Mouse (Mus musculus) monocyte, adult 2 months (primary cell): ENCODE results near the gene Sgta.
"Not testable (repeated sequence)": the region's sequence is repeated elsewhere in the genome, so short reads cannot be mapped to it uniquely, and the experiment has no call there.

Source experiments
- DNase-seq, 2 experiments: peaks; one replicate each; pipeline ENCODE4 v3.0.0; 2022; ENCODE audit warnings: low spot score in 2 of 2, low read depth in 1 of 2

Gene Sgta

GRCm38 (mm10) chr10:81059603-81060543, at the start of gene Sgta:
Sgta (minus strand) TSS chr10:81060181.
- DNase-seq: peak; percentile 96 to 98

DNA sequence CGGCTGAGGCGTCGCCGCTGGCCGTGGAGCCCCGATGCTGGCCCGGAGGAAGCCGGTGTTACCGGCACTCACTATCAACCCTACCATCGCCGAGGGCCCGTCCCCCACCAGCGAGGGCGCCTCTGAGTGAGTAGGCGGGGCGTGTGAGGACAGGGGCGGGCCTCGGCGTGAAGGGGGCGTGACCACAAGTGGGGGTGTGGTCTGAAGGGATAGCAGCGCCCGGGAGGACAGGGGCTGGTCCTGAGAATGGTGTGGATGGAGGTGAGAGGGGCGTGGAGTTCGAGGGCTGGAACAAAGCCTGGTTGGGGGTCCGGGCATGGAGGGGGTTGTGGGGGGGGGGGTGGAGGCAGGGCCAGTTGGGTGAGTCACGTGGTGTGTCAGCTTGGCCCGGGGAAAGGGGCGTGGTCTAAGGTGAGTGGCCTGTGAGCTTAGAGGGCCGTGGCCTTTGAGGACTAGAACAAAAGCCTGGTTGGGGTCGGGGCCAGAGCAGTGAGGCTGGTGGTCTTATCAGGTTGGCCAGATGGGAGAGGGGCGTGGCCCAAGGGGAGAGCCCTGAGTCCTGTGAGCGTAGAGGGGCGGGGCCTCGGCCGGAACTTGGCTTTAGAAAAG, 46.2 kb upstream of the Sgta start:
- peak; percentile 51 to 82 for DNase-seq

- peak; percentile 89 to 97 for DNase-seq
These were observed 45.7 kb upstream of the Sgta start, which contains the start of gene Map2k2 for GRCm38 (mm10) chr10:81105565-81106112. Map2k2 (plus strand) TSS chr10:81105915.

DNA sequence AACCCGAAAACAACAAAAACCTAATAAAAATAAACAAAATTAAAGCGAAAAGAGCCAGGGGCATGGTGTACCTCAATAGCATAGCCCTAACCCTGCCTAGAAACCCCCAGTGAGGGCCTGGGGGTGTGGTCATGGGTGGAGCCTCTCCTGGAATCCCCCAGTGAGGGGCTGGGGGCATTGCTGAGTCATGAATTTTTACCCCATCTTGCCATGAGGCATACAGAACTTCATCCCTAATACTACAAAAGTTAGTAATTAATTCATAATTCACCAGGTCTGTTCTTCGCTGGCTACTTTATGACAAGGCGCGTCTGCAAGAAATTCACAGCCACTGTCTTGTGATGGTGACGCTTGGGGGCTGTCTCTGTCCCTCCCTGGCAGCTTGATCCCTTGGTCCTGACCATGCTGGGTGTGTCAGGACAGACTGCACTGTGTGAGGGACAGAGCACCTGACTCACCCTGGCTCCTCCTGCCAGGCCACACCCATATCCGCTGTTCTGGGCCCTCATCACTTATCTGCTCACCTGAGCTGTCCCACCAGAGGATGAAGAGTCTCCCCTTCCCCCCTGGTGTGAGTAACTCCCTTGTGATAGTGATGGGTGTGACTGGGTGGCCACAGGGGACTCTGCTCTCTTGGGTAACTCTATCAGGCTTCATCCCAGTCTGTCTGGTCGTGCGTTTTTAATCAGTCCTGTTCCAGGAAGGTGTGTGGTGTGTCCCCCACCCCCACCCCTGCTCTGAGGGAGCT, 35.1 kb upstream of the Sgta start:
- no peak for DNase-seq

DNA sequence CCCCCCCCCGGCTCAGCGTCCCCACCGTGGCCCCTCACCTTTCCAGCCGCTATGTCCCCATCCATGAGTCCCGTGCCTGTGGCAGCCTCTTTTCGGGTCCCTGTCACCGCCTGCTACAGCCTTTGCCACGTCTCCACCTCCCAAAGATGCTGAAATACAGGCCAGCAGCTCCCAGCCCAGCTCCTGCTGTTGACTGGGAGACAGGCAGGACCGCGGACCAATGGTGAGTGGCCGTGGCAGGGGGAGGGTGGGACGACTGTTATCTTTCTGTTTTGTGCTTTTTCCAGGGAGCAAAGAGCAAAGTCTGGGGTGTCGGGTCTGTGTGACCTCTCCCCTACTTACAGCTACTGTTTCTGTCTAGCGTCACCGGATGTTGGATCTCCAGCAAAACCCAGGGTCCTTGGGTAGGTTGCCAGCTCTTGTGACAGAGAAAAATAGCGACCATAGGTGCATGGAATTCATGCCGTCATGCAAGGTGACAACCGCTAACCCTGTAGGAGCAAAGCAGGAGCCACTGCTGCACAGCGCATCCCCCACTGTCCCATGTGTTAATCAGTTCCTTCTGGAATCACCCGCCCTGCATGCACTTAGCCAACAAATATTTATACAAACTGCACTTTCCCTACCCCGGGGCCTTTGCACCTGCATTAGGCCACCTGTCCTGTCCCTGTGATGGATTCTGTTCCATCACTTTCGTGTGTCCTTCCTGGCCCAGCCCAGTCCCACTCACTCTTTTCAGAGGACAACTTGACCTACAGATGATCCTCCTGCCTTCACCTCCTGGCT, 32.7 kb upstream of the Sgta start:
- no peak for DNase-seq

DNA sequence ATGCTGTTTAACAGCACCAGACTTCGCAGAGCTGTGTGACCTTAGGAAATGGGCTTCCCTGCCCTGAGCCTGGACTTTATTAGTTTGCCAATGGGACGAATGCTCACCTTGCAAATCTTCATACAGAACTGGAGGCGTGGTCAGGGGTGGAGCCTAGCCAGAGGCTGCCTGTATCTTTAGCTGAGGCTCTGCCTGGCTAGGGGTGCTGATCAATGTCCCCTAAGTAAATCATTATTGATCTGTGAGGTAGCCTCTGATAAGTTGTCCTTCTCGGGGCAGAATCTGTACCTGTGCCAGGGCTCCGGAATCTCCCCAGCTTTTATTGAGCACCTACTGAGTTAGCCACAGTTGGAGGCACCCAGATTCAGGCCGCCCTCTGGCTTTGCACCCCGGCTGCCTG, 30.6 kb upstream of the Sgta start:
- DNase-seq: no peak

DNA sequence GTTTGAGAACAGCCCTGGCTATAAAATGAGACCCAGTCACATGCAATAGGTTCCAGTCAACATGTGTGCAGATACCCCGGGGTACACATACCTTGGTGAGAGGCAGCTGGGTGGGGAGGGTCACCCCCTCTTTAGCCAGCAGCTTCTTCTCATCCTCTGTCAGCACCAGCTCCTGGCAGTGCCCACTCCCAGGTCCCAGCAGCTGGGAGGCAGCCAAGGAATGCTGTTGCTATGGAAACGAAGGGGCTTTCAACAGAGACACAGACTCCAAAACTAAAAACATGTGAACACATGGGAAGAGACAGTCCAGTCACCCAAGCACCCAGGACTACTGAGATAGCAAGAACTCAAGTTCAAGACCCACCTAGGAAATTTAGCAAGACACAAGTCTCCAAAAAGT, 29.2 kb upstream of the Sgta start:
- no peak for DNase-seq

GRCm38 (mm10) chr10:81087021-81087420, 27.0 kb upstream of the Sgta start:
- DNase-seq: no peak

- DNase-seq: peak in 1 of 2 experiments; percentile 52
These were observed 22.4 kb upstream of the Sgta start for GRCm38 (mm10) chr10:81082168-81082960.

DNA sequence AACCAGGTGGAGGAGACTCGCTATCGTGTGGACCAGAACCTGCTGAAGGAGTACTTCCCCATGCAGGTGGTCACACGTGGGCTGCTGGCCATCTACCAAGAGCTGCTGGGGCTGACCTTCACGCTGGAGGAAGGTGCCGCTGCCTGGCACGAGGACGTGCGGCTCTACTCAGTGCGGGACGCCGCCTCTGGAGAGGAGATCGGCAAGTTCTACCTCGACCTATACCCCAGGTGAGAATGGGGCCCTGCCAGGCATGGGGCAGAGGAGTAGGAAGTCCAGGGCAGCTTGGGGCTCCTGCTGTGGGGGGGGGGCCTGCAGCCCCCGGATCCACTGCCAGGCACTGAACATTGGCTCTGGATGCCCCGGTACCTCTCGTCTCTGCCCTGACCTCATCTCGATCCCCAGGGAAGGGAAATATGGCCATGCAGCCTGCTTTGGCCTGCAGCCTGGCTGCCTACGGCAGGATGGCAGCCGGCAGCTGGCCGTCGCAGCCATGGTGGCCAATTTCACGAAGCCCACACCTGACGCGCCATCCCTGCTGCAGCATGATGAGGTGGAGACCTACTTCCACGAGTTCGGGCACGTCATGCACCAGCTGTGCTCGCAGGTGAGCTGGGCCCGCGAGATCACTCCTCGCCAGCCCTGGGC, 20.2 kb upstream of the Sgta start:
- DNase-seq: no peak

- no peak for DNase-seq
These were observed 17.9 kb upstream of the Sgta start for GRCm38 (mm10) chr10:81077916-81078315.

GRCm38 (mm10) chr10:81076356-81076755, 16.4 kb upstream of the Sgta start:
- no peak for DNase-seq

- no peak for DNase-seq
These were observed 15.8 kb upstream of the Sgta start for GRCm38 (mm10) chr10:81075734-81076133.

GRCm38 (mm10) chr10:81073464-81073863, 13.5 kb upstream of the Sgta start:
- no peak for DNase-seq

GRCm38 (mm10) chr10:81072290-81072689, 12.3 kb upstream of the Sgta start:
- DNase-seq: no peak

DNA sequence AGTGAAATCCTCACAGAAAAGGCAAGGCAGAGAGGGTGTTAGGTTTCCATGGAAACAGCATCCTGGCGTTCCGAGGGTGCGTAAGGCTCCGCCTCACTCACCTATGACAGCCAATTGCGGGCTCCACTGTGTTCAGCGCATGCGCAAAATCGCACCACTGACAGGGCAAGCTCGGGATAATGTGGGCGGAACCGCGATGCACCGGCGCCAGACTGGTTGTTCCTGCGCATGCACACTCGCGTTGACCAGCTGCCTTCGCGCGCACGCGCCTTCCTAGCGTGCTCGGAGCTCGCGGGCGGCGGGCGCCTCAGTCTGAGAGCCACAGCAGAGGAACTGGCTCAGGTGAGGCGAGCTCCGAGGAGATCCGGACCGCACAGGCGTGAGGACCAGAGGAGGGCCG, 9.9 kb upstream of the Sgta start, which contains the start of gene Thop1:
Thop1 (plus strand) TSS at position 200 of the 400 bp plus-strand sequence.
- DNase-seq: peak; percentile 86 to 91

GRCm38 (mm10) chr10:81068706-81069105, 8.7 kb upstream of the Sgta start:
- no peak for DNase-seq

DNA sequence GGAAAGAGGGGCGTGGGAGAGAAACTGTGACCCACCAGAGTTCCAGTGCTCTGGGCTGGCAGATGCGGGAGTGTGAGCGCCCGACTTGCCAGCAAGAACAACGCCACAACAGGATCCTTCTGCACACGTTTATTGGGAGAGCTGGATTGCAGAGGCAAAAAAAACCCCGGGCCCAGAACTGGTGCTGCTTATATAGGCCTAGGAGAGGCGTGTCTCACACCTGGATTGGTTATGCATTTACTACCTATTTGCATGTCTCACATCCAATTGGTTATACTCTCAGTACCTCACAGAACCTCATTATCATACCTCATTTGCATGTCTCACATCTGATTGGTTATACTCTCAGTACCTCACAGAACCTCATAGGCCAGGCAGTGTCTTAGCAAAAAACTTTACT, 4.5 kb upstream of the Sgta start:
- DNase-seq: not testable (repeated sequence)

DNA sequence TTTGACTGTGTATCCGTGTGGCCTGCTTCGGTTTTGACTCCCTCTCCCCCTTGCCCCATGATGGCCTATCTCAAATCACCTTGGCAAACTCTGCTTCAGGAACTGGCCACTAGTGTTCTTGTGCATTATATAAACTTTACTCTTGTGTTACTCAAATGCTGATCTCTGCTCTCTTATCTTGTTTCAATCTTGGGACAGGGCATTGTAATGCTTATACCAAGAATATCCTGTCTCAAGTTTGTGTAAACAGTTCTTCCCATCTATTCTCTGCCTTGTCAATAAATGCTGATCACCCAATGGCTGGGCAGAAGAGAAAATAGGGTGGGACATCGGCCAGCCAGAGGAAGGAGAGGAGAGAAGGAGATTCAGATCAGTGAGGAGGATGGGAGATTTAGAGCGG, 2.7 kb upstream of the Sgta start:
- no peak for DNase-seq
